Mouse (Mus musculus) heart, embryonic 13.5 days (tissue): ENCODE results near the gene Myl4. TPM values are rescaled to one million over a fixed set of nuclear protein-coding genes. Genes with fewer than 3 reads are reported as not detected.

Experiments used
- ATAC-seq: fragments of 200-750 bp; cut with Nextera tagmentation; 2 replicates; pipeline ENCODE4 v1.8.0; 2017; ENCODE audit warnings: moderate TSS enrichment; ENCODE audit not compliant: insufficient number of reproducible peaks, low FRiP score, low TSS enrichment; ENCODE audit errors: extremely low read depth
- H3K27ac ChIP-seq: fragments of 300-500 bp; sonication (generic); replicated peaks from 2 replicates; pipeline ENCODE4 v1.5.1; 2015; ENCODE audit warnings: moderate library complexity, mild to moderate bottlenecking, inconsistent platforms
- H3K27me3 ChIP-seq: fragments of 300-500 bp; sonication (generic); replicated peaks from 2 replicates; pipeline ENCODE4 v1.6.1; 2015; ENCODE audit warnings: mild to moderate bottlenecking, inconsistent platforms
- H3K36me3 ChIP-seq: fragments of 300-500 bp; sonication (generic); 2 replicates; pipeline ENCODE4 v1.6.1; 2015; ENCODE audit warnings: mild to moderate bottlenecking, inconsistent platforms
- H3K4me1 ChIP-seq: fragments of 300-500 bp; sonication (generic); 2 replicates; pipeline ENCODE4 v1.6.1; 2015; ENCODE audit warnings: inconsistent platforms
- H3K4me2 ChIP-seq: fragments of 300-500 bp; sonication (generic); 2 replicates; pipeline ENCODE4 v1.6.1; 2015; ENCODE audit warnings: inconsistent platforms, mild to moderate bottlenecking, moderate library complexity
- H3K4me3 ChIP-seq: fragments of 300-500 bp; sonication (generic); 2 replicates; pipeline ENCODE4 v1.5.1; 2015; ENCODE audit warnings: moderate library complexity, mild to moderate bottlenecking, inconsistent platforms
- H3K9ac ChIP-seq: fragments of 300-500 bp; sonication (generic); 2 replicates; pipeline ENCODE4 v1.6.1; 2015; ENCODE audit warnings: inconsistent platforms, mild to moderate bottlenecking, moderate library complexity
- H3K9me3 ChIP-seq: fragments of 300-500 bp; sonication (generic); 2 replicates; pipeline ENCODE4 v1.6.1; 2016; ENCODE audit warnings: inconsistent platforms
- WGBS: fragments of 180-500 bp; shearing (Covaris S2); methylation state at CpG from one replicate; pipeline ENCODE4 v1.1.7; 2015; ENCODE audit warnings: mixed read lengths; 5-methylcytosine and 5-hydroxymethylcytosine counted together
- polyA plus RNA-seq: library from polyadenylated mRNA; unstranded; fragments of >200 nt; fragmentation: Nextera tagmentation; extraction: Ambion mirVana; gene quantifications from 2 replicates; pipeline ENCODE4 v1.2.1, GENCODE M21; 2015

The Myl4 gene
- polyA plus RNA-seq, 1 experiment from 2014 or later: 2,381 TPM

- Histone ChIP-seq H3K4me3 (peak within 1 kb of the TSS; percentile 70), H3K9me3 (no peaks in the 10 kb centered on the region), H3K4me1 (peaks cover 11% of the 10 kb centered on the region), H3K36me3 (no peaks in the 10 kb centered on the region), H3K9ac (peak within 1 kb of the TSS; percentile 82), H3K27ac (peak within 1 kb of the TSS; percentile 25; the same call in 1 of the 2 replicates), H3K27me3 (0 out of 2 replicates have a peak, but pooled peaks cover 15% of the 10 kb centered on the region), H3K4me2 (peak within 1 kb of the TSS; percentile 83)
- ATAC-seq: peak; percentile 61; the same call in 1 of the 2 replicates
- under 1% methylated on average over 47 of the region's 51 CpGs for WGBS
Observed at GRCm38 (mm10) chr11:104607491-104608245, 57.2 kb downstream of the Myl4 start, which contains the start of gene Itgb3. TSS of gene Itgb3 (plus strand) at chr11:104608000.

GRCm38 (mm10) chr11:104608249-104608920, 57.9 kb downstream of the Myl4 start:
- Histone ChIP-seq H3K27me3 (0 out of 2 replicates have a peak, but pooled peaks cover 15% of the 10 kb centered on the region), H3K36me3 (no peaks in the 10 kb centered on the region), H3K9ac (peak overlapping the region; percentile 82), H3K4me2 (peak overlapping the region; percentile 83), H3K4me1 (peaks cover 11% of the 10 kb centered on the region), H3K4me3 (peak overlapping the region; percentile 70), H3K27ac (no peak overlapping the region), H3K9me3 (no peaks in the 10 kb centered on the region)
- no peak for ATAC-seq
- WGBS: 2% methylated on average over 23 of the region's 23 CpGs

GRCm38 (mm10) chr11:104609033-104609684, 58.7 kb downstream of the Myl4 start:
- Histone ChIP-seq H3K9ac (no peak overlapping the region), H3K27ac (no peak overlapping the region), H3K36me3 (no peaks in the 10 kb centered on the region), H3K4me1 (peaks cover 15% of the 10 kb centered on the region), H3K4me2 (peak overlapping the region; percentile 83), H3K27me3 (0 out of 2 replicates have a peak, but pooled peaks cover 15% of the 10 kb centered on the region), H3K9me3 (no peaks in the 10 kb centered on the region), H3K4me3 (peak overlapping the region; percentile 70; the same call in 1 of the 2 replicates)
- 56% methylated on average over 6 of the region's 6 CpGs for WGBS
- ATAC-seq: no peak

- WGBS: 63% methylated on average over 4 of the region's 4 CpGs
- ATAC-seq: no peak
Observed at GRCm38 (mm10) chr11:104609733-104610132, 59.3 kb downstream of the Myl4 start.

GRCm38 (mm10) chr11:104611579-104612151, 61.2 kb downstream of the Myl4 start:
- H3K9ac ChIP-seq: no peak overlapping the region
- no peak overlapping the region for H3K4me3 ChIP-seq
- no peak for ATAC-seq
- no peaks in the 10 kb centered on the region for H3K36me3 ChIP-seq
- no peak overlapping the region for H3K4me2 ChIP-seq
- no peaks in the 10 kb centered on the region for H3K9me3 ChIP-seq
- H3K4me1 ChIP-seq: peaks cover 34% of the 10 kb centered on the region
- no peak overlapping the region for H3K27ac ChIP-seq
- WGBS: 34% methylated on average over 4 of the region's 4 CpGs
- H3K27me3 ChIP-seq: 0 out of 2 replicates have a peak, but pooled peaks cover 9% of the 10 kb centered on the region

More at GRCm38 (mm10) chr11:104609733-104610132, 59.3 kb downstream of the Myl4 start:
- Histone ChIP-seq H3K4me2 (no peak overlapping the region), H3K9ac (no peak overlapping the region), H3K4me1 (peaks cover 21% of the 10 kb centered on the region), H3K27me3 (0 out of 2 replicates have a peak, but pooled peaks cover 12% of the 10 kb centered on the region), H3K4me3 (no peak overlapping the region), H3K36me3 (no peaks in the 10 kb centered on the region), H3K9me3 (no peaks in the 10 kb centered on the region), H3K27ac (no peak overlapping the region)

- H3K9ac ChIP-seq: no peak overlapping the region
- no peak for ATAC-seq
- no peak overlapping the region for H3K27ac ChIP-seq
- H3K4me1 ChIP-seq: peaks cover 37% of the 10 kb centered on the region
- H3K4me3 ChIP-seq: no peak overlapping the region
- 0 out of 2 replicates have a peak, but pooled peaks cover 9% of the 10 kb centered on the region for H3K27me3 ChIP-seq
- no peak overlapping the region for H3K4me2 ChIP-seq
- no peaks in the 10 kb centered on the region for H3K9me3 ChIP-seq
- no peaks in the 10 kb centered on the region for H3K36me3 ChIP-seq
- whole genome bisulfite sequencing: 74% methylated on average over 10 of the region's 10 CpGs
Observed at GRCm38 (mm10) chr11:104613551-104613950, 63.1 kb downstream of the Myl4 start.

- no peak for ATAC-seq
- no peak overlapping the region for H3K4me2 ChIP-seq
Observed at GRCm38 (mm10) chr11:104614130-104614529, 63.7 kb downstream of the Myl4 start.

GRCm38 (mm10) chr11:104616182-104616581, 65.7 kb downstream of the Myl4 start:
- peaks cover 52% of the 10 kb centered on the region for H3K4me1 ChIP-seq
- 0 out of 2 replicates have a peak, but pooled peaks cover under 1% of the 10 kb centered on the region for H3K27me3 ChIP-seq
- no peaks in the 10 kb centered on the region for H3K36me3 ChIP-seq
- no peak overlapping the region for H3K4me3 ChIP-seq
- H3K9ac ChIP-seq: no peak overlapping the region
- no peak for ATAC-seq
- peak overlapping the region; percentile 28 for H3K4me2 ChIP-seq
- peak overlapping the region; percentile 75 for H3K27ac ChIP-seq
- H3K9me3 ChIP-seq: no peaks in the 10 kb centered on the region
- WGBS: 26% methylated on average over 5 of the region's 5 CpGs

More at GRCm38 (mm10) chr11:104614130-104614529, 63.7 kb downstream of the Myl4 start:
- Histone ChIP-seq H3K4me1 (peaks cover 41% of the 10 kb centered on the region), H3K36me3 (no peaks in the 10 kb centered on the region), H3K27me3 (0 out of 2 replicates have a peak, but pooled peaks cover 9% of the 10 kb centered on the region), H3K27ac (0 out of 2 replicates have a peak overlapping the region, but pooled peaks have one; percentile 15), H3K9ac (no peak overlapping the region), H3K9me3 (no peaks in the 10 kb centered on the region), H3K4me3 (no peak overlapping the region)
- 53% methylated on average over 2 of the region's 2 CpGs for WGBS

GRCm38 (mm10) chr11:104618638-104619076, 68.2 kb downstream of the Myl4 start:
- no peak overlapping the region for H3K27ac ChIP-seq
- H3K9ac ChIP-seq: no peak overlapping the region
- peaks cover 62% of the 10 kb centered on the region for H3K4me1 ChIP-seq
- no peaks in the 10 kb centered on the region for H3K9me3 ChIP-seq
- no peak overlapping the region for H3K4me2 ChIP-seq
- WGBS: 54% methylated on average over 6 of the region's 6 CpGs
- no peaks in the 10 kb centered on the region for H3K27me3 ChIP-seq
- no peaks in the 10 kb centered on the region for H3K36me3 ChIP-seq
- H3K4me3 ChIP-seq: no peak overlapping the region
- no peak for ATAC-seq

GRCm38 (mm10) chr11:104619084-104620022, 68.9 kb downstream of the Myl4 start:
- no peak overlapping the region for H3K4me2 ChIP-seq
- no peaks in the 10 kb centered on the region for H3K36me3 ChIP-seq
- no peak overlapping the region for H3K4me3 ChIP-seq
- no peak for ATAC-seq
- H3K4me1 ChIP-seq: peaks cover 56% of the 10 kb centered on the region
- WGBS: 72% methylated on average over 13 of the region's 13 CpGs
- H3K9ac ChIP-seq: no peak overlapping the region
- no peaks in the 10 kb centered on the region for H3K27me3 ChIP-seq
- H3K9me3 ChIP-seq: no peaks in the 10 kb centered on the region
- H3K27ac ChIP-seq: no peak overlapping the region
